Mouse (Mus musculus) adrenal gland, adult 8-10 months (tissue): ENCODE data around the gene Olfr623. TPM values are rescaled to one million over a fixed set of nuclear protein-coding genes. Genes with fewer than 3 reads are reported as not detected.

Experiments used
- DNase-seq: peaks from one replicate; pipeline ENCODE4 v3.0.0; 2022
- total RNA-seq, 4 experiments: library from RNA; stranded (reverse); gene quantifications; 2 replicates each; pipeline ENCODE4 v1.2.4; 2022

Olfr623 gene
- not detected for total RNA-seq

DNA sequence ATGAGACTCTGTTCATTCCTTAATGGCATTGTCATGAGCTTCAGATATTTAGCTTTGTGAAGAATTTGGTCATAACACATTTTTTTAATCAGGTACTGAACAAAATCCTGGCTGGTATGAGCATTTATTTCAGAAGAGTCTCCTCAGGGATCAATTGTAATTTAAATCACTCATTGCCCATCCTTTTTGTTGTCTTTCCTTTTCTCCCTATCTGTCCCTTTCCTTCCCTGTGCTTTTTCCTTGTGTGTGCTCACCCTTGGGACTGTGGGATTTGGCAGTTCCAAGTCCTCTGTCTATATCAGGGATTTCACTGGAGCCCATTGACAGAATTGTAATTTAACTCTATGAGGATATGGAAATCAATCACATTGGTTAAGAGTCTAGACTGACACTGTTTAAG, at the start of gene Olfr623:
TSS of gene Olfr623 (minus strand) at position 101 of the 400 bp plus-strand sequence.
- DNase-seq = no peak

DNA sequence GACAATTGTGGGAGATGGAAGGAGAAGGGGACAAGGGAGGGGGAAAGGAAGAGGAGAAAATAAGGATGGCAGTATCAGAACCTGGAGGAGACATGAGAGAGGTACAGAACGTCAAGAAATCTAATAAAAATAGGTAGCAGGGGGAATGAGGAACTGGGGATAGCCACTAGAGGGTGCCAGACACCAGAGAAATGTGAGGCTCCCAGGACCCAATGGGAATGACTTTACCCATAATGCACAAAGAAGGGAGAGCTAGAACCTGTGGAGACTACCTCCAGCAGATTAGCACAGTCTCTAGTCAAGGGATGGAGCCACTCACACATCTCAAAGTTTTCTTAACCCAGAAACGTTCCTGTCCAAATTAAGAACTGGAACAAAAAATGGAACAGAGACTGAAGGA, 48.5 kb upstream of the Olfr623 start:
- no peak for DNase-seq

DNA sequence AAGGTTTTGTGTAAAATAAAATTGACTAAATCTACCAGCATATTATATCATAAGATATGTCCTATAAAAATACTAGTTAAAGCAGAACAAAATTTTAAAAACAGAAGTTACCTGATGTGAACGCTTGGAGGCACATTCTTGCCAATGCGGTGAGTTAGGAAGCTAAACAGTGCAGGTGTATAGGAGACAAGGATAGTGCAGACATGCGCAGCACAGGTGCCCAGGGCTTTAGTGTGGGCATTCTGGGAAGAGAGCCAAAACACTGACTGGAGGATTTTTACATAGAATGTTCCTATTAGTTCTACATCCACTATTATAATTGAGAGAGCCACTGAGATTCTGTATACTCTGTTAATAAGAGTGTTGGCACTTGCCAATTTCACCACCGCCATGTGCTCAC, 36.0 kb upstream of the Olfr623 start:
- DNase-seq = no peak

GRCm38 (mm10) chr7:103682420-103682819, 18.9 kb upstream of the Olfr623 start, which contains the start of gene Olfr625-ps1:
Gene Olfr625-ps1, plus strand, starts transcription at chr7:103682720.
- DNase-seq = no peak

DNA sequence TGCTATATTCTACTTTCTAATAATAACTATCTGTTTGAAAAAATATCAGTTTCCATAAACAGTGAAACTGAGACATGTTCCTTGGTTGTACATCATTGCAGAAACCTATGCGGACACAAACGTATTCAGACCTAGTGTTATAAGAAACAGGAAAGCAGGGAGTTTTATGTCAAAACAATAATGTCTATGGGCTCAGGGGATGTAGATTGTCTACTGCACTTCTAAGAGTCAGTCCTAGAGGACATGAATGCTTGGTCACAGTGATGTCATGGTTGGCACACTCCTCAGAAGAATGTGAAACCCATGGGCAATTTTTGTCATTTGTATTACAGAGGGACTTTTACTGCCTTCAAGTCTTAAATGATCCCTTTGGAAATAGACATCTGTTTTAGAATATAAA, 7.6 kb upstream of the Olfr623 start, which contains the start of gene Olfr624:
TSS of gene Olfr624 (minus strand) at position 101 of the 400 bp plus-strand sequence.
- DNase-seq = no peak

DNA sequence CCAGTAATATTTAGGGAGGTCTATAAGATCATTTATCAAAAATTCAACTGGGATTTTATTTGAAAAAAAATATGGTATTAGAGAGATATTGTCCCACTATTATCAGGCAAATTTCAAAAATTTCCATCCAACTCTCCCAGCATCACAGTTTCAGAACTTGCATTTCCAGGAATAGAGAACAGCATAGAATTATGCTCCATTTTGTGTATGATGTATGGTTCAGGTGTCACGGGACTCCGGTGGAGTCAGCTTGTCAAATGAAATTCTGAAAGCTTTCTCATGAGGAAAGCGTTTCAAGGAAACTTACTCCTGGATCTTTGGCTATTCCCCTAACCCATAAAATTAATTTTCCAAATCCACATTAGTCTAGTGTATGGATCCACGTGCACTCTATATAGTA, 19.4 kb downstream of the Olfr623 start:
- DNase-seq = no peak

DNA sequence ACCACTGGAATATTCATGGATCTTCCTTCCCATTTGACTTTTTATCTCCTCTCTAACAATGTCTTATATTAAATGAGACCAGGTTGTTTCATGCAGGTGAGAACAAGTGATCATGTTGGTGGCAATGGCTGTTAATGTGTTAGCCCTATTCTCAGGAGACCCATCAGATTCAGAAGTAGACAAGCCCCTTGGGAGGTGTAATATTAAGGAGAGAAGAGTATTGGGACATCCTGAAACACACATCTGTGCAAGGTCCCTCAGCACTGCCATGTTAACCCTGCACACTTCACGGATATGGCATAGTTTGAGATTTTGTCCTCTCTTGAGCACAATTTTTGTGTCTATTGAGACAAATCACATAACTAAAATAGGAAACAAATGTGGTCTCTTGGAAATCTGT, 20.9 kb downstream of the Olfr623 start, which contains the start of gene Olfr622:
TSS of gene Olfr622 (minus strand) at position 101 of the 400 bp plus-strand sequence.
- DNase-seq = no peak

GRCm38 (mm10) chr7:103636795-103637194, 26.7 kb downstream of the Olfr623 start:
- DNase-seq = no peak

GRCm38 (mm10) chr7:103612434-103612833, 51.1 kb downstream of the Olfr623 start, which contains the start of gene Olfr620:
Gene Olfr620, minus strand, starts transcription at chr7:103612534.
- no peak for DNase-seq

Other genes with a start within 250 kb of the Olfr623 start
- not detected for gene Usp17lc, start 248.6 kb downstream of the Olfr623 start, total RNA-seq
- gene Olfr605, start 218.3 kb downstream of the Olfr623 start, total RNA-seq = not detected
- gene Olfr606, start 214.7 kb downstream of the Olfr623 start, total RNA-seq = not detected
- gene Olfr607, start 199.5 kb downstream of the Olfr623 start, total RNA-seq = not detected
- not detected for gene Olfr608, start 193.8 kb downstream of the Olfr623 start, total RNA-seq
- gene Olfr609, start 165.6 kb downstream of the Olfr623 start, total RNA-seq = not detected
- not detected for gene Olfr610, start 151.6 kb downstream of the Olfr623 start, total RNA-seq
- not detected for gene Olfr611, start 142.9 kb downstream of the Olfr623 start, total RNA-seq
- not detected for gene Olfr612, start 121.0 kb downstream of the Olfr623 start, total RNA-seq
- gene Olfr613, start 115.6 kb downstream of the Olfr623 start, total RNA-seq = not detected
- gene Olfr615, start 107.6 kb downstream of the Olfr623 start, total RNA-seq = not detected
- not detected for gene Olfr616, start 94.6 kb downstream of the Olfr623 start, total RNA-seq
- gene Olfr617, start 90.6 kb downstream of the Olfr623 start, total RNA-seq = not detected
- not detected for gene Olfr618, start 73.6 kb downstream of the Olfr623 start, total RNA-seq
- gene Olfr619, start 63.1 kb downstream of the Olfr623 start, total RNA-seq = not detected
- gene Olfr620, start 51.2 kb downstream of the Olfr623 start, total RNA-seq = not detected
- gene Olfr622, start 21.0 kb downstream of the Olfr623 start, total RNA-seq = not detected
- gene Olfr624, start 7.5 kb upstream of the Olfr623 start, total RNA-seq = under 1 TPM in 1 of 4 experiments, not detected in 3; 0.06 TPM
- gene Olfr625-ps1, start 19.0 kb upstream of the Olfr623 start, total RNA-seq = not detected
- gene Olfr243, start 51.0 kb upstream of the Olfr623 start, total RNA-seq = not detected
- gene Olfr628, start 66.7 kb upstream of the Olfr623 start, total RNA-seq = not detected
- gene Olfr629, start 81.2 kb upstream of the Olfr623 start, total RNA-seq = not detected
- not detected for gene Olfr630, start 93.6 kb upstream of the Olfr623 start, total RNA-seq
- gene Olfr69, start 107.9 kb upstream of the Olfr623 start, total RNA-seq = not detected
- gene Olfr68, start 116.0 kb upstream of the Olfr623 start, total RNA-seq = not detected
- gene Olfr67, start 128.1 kb upstream of the Olfr623 start, total RNA-seq = not detected
- 100 to 1,000 TPM in 1 of 4 experiments, 10 to 100 TPM in 3; 78.2 to 176 (median 90.4) TPM for gene Hbb-bt, start 150.3 kb upstream of the Olfr623 start, total RNA-seq
- gene Hbb-bs, start 164.4 kb upstream of the Olfr623 start, total RNA-seq = 1,000 to 10,000 TPM in 1 of 4 experiments, 100 to 1,000 TPM in 3; 738 to 2,114 (median 834) TPM
- not detected for gene Hbb-bh2, start 176.8 kb upstream of the Olfr623 start, total RNA-seq
- not detected for gene Hbb-bh1, start 179.5 kb upstream of the Olfr623 start, total RNA-seq
- gene Hbb-y, start 189.5 kb upstream of the Olfr623 start, total RNA-seq = not detected
- gene Olfr66, start 222.6 kb upstream of the Olfr623 start, total RNA-seq = not detected
- gene Olfr64, start 230.8 kb upstream of the Olfr623 start, total RNA-seq = not detected
- not detected for gene Olfr65, start 239.8 kb upstream of the Olfr623 start, total RNA-seq